Mouse (Mus musculus) C2C12 (cell line): ENCODE results near the gene Pltp.

Experiments
- CTCF ChIP-seq: IDR thresholded peaks from one replicate; pipeline ENCODE4 v1.5.1; 2011; ENCODE audit not compliant: control insufficient read depth, insufficient read depth, insufficient read length
- FOSL1 ChIP-seq: IDR thresholded peaks from one replicate; pipeline ENCODE4 v1.8.0; 2011; ENCODE audit warnings: mild to moderate bottlenecking, low read length; ENCODE audit not compliant: poor library complexity, insufficient read depth, severe bottlenecking
- MAX ChIP-seq: IDR thresholded peaks from one replicate; pipeline ENCODE4 v1.6.1; 2011; ENCODE audit warnings: mild to moderate bottlenecking, control low read depth
- MYOG ChIP-seq: IDR thresholded peaks from one replicate; pipeline ENCODE4 v1.6.1; 2011; ENCODE audit not compliant: control insufficient read depth, insufficient read length; ENCODE audit errors: extremely low read depth
- USF1 ChIP-seq: IDR thresholded peaks from one replicate; pipeline ENCODE4 v1.6.1; 2011; ENCODE audit warnings: low read depth, mild to moderate bottlenecking, control low read depth, moderate library complexity

- TF ChIP-seq CTCF (no peak), USF1 (no peak), MAX (peak; percentile 53), MYOG (no peak), FOSL1 (no peak)
These were observed 34.3 kb downstream of the Pltp start for GRCm38 (mm10) chr2:164823181-164823585.
